Mouse (Mus musculus) ES-E14 (cell line): ENCODE measurements around the gene Ptprm. TPM values are rescaled to one million over a fixed set of nuclear protein-coding genes. Genes with fewer than 3 reads are reported as not detected.

Experiments used
- DNase-seq: peaks from one replicate; pipeline ENCODE4 v3.0.0-alpha.2; 2013; ENCODE audit warnings: low read depth, low spot score
- H3K27ac ChIP-seq: 2 replicates; pipeline ENCODE4 v1.5.1; 2012; ENCODE audit warnings: low read depth, mild to moderate bottlenecking, low read length, moderate library complexity, mixed read lengths; ENCODE audit not compliant: poor library complexity, insufficient read depth, severe bottlenecking
- H3K36me3 ChIP-seq: 2 replicates; pipeline ENCODE4 v1.6.1; 2012; ENCODE audit warnings: mild to moderate bottlenecking, low read length, moderate library complexity, mixed read lengths; ENCODE audit not compliant: control insufficient read depth, poor library complexity, insufficient read depth, severe bottlenecking
- H3K4me1 ChIP-seq, 2 experiments: fragments of 150-350 bp in 1 of 2; sonication (generic) in 1 of 2; 2 replicates each; pipeline ENCODE4 v1.6.1; 2012; ENCODE audit warnings: low read length in 2 of 2, mild to moderate bottlenecking in 1 of 2, mixed read lengths in 1 of 2; ENCODE audit not compliant: control insufficient read depth in 2 of 2, insufficient read depth in 2 of 2, poor library complexity in 1 of 2
- H3K4me3 ChIP-seq, 2 experiments: fragments of 150-350 bp in 1 of 2; sonication (generic) in 1 of 2; 2 replicates each; pipeline ENCODE4 v1.5.1; 2012; ENCODE audit warnings: low read length in 2 of 2, low read depth in 1 of 2, mild to moderate bottlenecking in 1 of 2, mixed read lengths in 1 of 2; ENCODE audit not compliant: insufficient read depth in 1 of 2, poor library complexity in 1 of 2, severe bottlenecking in 1 of 2
- H3K9ac ChIP-seq: 2 replicates; pipeline ENCODE4 v1.6.1; 2012; ENCODE audit warnings: low read depth, mild to moderate bottlenecking, low read length, mixed read lengths; ENCODE audit not compliant: poor library complexity, insufficient read depth, severe bottlenecking
- H3K9me3 ChIP-seq: fragments of 150-350 bp; sonication (generic); 2 replicates; pipeline ENCODE4 v1.6.1; 2012; ENCODE audit warnings: low read depth, mild to moderate bottlenecking, low read length; ENCODE audit not compliant: control insufficient read depth, insufficient read depth
- CHD2 ChIP-seq: IDR thresholded peaks from 2 replicates; pipeline ENCODE4 v1.6.1; 2014; ENCODE audit warnings: mild to moderate bottlenecking, low read depth, low read length, inconsistent platforms
- HCFC1 ChIP-seq: IDR thresholded peaks from 2 replicates; pipeline ENCODE4 v1.6.1; 2012; ENCODE audit warnings: low read length, inconsistent platforms, borderline replicate concordance; ENCODE audit not compliant: insufficient read depth
- MAFK ChIP-seq: IDR thresholded peaks from 2 replicates; pipeline ENCODE4 v1.6.1; 2014; ENCODE audit warnings: mild to moderate bottlenecking, low read depth, low read length, inconsistent platforms; ENCODE audit not compliant: insufficient read depth
- ZC3H11A ChIP-seq: IDR thresholded peaks from 2 replicates; pipeline ENCODE4 v1.6.1; 2012; ENCODE audit warnings: low read depth, mild to moderate bottlenecking, inconsistent platforms, low read length, borderline replicate concordance
- ZNF384 ChIP-seq: IDR thresholded peaks from 2 replicates; pipeline ENCODE4 v1.6.1; 2012; ENCODE audit warnings: low read depth, low read length, inconsistent platforms
- in situ Hi-C, 2 experiments: fragments of 600-800 bp; cut with MboI; formaldehyde crosslinking; loops; one replicate each; pipeline ENCODE4 v1.15.1; 2025; ENCODE audit warnings: low sequenced_read_pairs in 2 of 2, inconsistent platforms in 1 of 2; ENCODE audit not compliant: unreplicated experiment in 2 of 2
- total RNA-seq: library from RNA; depleted of rRNA; stranded (reverse); fragments of 300-350 nt; gene quantifications from 2 replicates; pipeline ENCODE4 v1.2.3, GENCODE M21; 2012

Gene Ptprm
- total RNA-seq, 1 experiment = 2.9 TPM

- H3K36me3 ChIP-seq = no peaks in the 10 kb centered on the region
Measured at GRCm38 (mm10) chr17:67290662-67291240, 63.5 kb downstream of the Ptprm start.

GRCm38 (mm10) chr17:67287501-67287900 lies 66.8 kb downstream of the Ptprm start:
- H3K27ac ChIP-seq = no peak overlapping the region

More at GRCm38 (mm10) chr17:67290662-67291240, 63.5 kb downstream of the Ptprm start:
- no peak for DNase-seq
- H3K9me3 ChIP-seq = no peaks in the 10 kb centered on the region
- in situ Hi-C loops = no loop called here
- no peak overlapping the region for H3K4me3 ChIP-seq
- no peak overlapping the region for H3K27ac ChIP-seq
- H3K9ac ChIP-seq = no peak overlapping the region
- TF ChIP-seq ZNF384 (no peak), MAFK (0 out of 2 replicates have a peak, but pooled peaks have one; percentile 7), ZC3H11A (no peak)
- H3K4me1 ChIP-seq = no peaks in the 10 kb centered on the region

GRCm38 (mm10) chr17:67281640-67282170 lies 72.6 kb downstream of the Ptprm start:
- DNase-seq = no peak
- no peak overlapping the region for H3K9ac ChIP-seq
- no peak overlapping the region for H3K4me3 ChIP-seq
- in situ Hi-C loops = no loop called here
- no peak for TF ChIP-seq MAFK
- no peak for TF ChIP-seq CHD2
- TF ChIP-seq ZNF384 = no peak
- TF ChIP-seq HCFC1 = no peak
- no peak for TF ChIP-seq ZC3H11A
- no peaks in the 10 kb centered on the region for H3K36me3 ChIP-seq
- H3K4me1 ChIP-seq = no peaks in the 10 kb centered on the region
- no peaks in the 10 kb centered on the region for H3K9me3 ChIP-seq
- H3K27ac ChIP-seq = no peak overlapping the region

More at GRCm38 (mm10) chr17:67287501-67287900, 66.8 kb downstream of the Ptprm start:
- Histone ChIP-seq H3K9me3 (no peaks in the 10 kb centered on the region), H3K4me1 (no peaks in the 10 kb centered on the region), H3K9ac (no peak overlapping the region), H3K36me3 (no peaks in the 10 kb centered on the region), H3K4me3 (no peak overlapping the region)
- TF ChIP-seq HCFC1 = no peak
- no peak for TF ChIP-seq ZC3H11A
- TF ChIP-seq MAFK = no peak
- TF ChIP-seq ZNF384 = no peak
- TF ChIP-seq CHD2 = no peak
- DNase-seq = no peak
- in situ Hi-C loops = no loop called here

GRCm38 (mm10) chr17:67277124-67277910 lies 76.9 kb downstream of the Ptprm start:
- Histone ChIP-seq H3K9ac (no peak overlapping the region), H3K27ac (no peak overlapping the region), H3K9me3 (no peaks in the 10 kb centered on the region), H3K36me3 (no peaks in the 10 kb centered on the region), H3K4me3 (no peak overlapping the region), H3K4me1 (no peaks in the 10 kb centered on the region)
- DNase-seq = no peak
- no peak for TF ChIP-seq ZNF384
- no peak for TF ChIP-seq MAFK
- TF ChIP-seq ZC3H11A = no peak
- no peak for TF ChIP-seq CHD2
- no peak for TF ChIP-seq HCFC1
- in situ Hi-C loops = no loop called here
